Mouse (Mus musculus) hindbrain, embryonic 10.5 days (tissue): ENCODE results near the gene Sgk1. TPM values are rescaled to one million over a fixed set of nuclear protein-coding genes. Genes with fewer than 3 reads are reported as not detected.

Experiments used
- DNase-seq: peaks from one replicate; pipeline ENCODE4 v3.0.0-alpha.2; 2017; ENCODE audit warnings: low spot score
- H3K27ac ChIP-seq: fragments of 300-500 bp; sonication (generic); 2 replicates; pipeline ENCODE4 v1.5.1; 2016; ENCODE audit warnings: mild to moderate bottlenecking, moderate library complexity
- H3K27me3 ChIP-seq: fragments of 300-500 bp; sonication (generic); 2 replicates; pipeline ENCODE4 v1.6.1; 2016; ENCODE audit warnings: mild to moderate bottlenecking; ENCODE audit not compliant: poor library complexity, insufficient read depth, severe bottlenecking
- H3K36me3 ChIP-seq: fragments of 300-500 bp; sonication (generic); 2 replicates; pipeline ENCODE4 v1.6.1; 2016; ENCODE audit warnings: mild to moderate bottlenecking, moderate library complexity
- H3K4me1 ChIP-seq: fragments of 300-500 bp; sonication (generic); replicated peaks from 2 replicates; pipeline ENCODE4 v1.6.1; 2016; ENCODE audit warnings: mild to moderate bottlenecking
- H3K4me3 ChIP-seq: fragments of 300-500 bp; sonication (generic); 2 replicates; pipeline ENCODE4 v1.5.1; 2016; ENCODE audit warnings: mild to moderate bottlenecking, moderate library complexity
- H3K9me3 ChIP-seq: fragments of 300-500 bp; sonication (generic); 2 replicates; pipeline ENCODE4 v1.6.1; 2016; ENCODE audit warnings: mild to moderate bottlenecking, moderate library complexity
- WGBS: fragments of 180-500 bp; shearing (Covaris S2); methylation state at CpG from one replicate; pipeline ENCODE4 v1.1.7; 2016; 5-methylcytosine and 5-hydroxymethylcytosine counted together
- polyA plus RNA-seq: library from polyadenylated mRNA; unstranded; fragments of >200 nt; fragmentation: Nextera tagmentation; extraction: Ambion mirVana; gene quantifications from 2 replicates; pipeline ENCODE4 v1.2.1, GENCODE M21; 2016

Gene Sgk1
- 15.0 and 18.1 TPM in 2 replicates for polyA plus RNA-seq

GRCm38 (mm10) chr10:21882184-21883081 lies at the start of gene Sgk1:
Gene Sgk1, plus strand, starts transcription at chr10:21882184.
- under 1% methylated on average over 36 of the region's 36 CpGs for WGBS
- H3K4me1 ChIP-seq, result peaks cover 39% of the 10 kb centered on the region

DNA sequence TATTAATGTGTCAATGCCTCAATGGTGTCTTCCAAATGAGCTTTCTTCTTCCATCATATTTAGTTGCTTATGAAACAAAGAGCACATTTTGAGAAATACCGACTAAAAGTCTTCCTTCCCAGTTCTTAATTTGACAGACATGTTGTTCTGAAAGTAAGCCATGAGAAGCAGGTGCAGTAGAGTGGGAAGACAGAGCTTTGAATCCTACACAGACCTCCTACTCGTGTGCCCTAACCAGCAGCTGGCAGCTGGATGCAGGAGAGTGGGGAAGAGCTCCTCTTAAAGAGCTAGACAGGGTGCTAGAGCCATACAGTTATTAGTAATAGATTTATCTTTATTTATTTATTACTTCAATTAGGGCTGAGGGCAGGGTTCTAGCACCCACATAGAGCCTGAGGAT lies 49.7 kb upstream of the Sgk1 start:
- no peaks in the 10 kb centered on the region for H3K27me3 ChIP-seq
- no peak for DNase-seq
- 77% methylated on average over 2 of the region's 2 CpGs for WGBS
- no peak overlapping the region for H3K4me3 ChIP-seq
- H3K4me1 ChIP-seq, result peaks cover 17% of the 10 kb centered on the region
- H3K36me3 ChIP-seq, result no peaks in the 10 kb centered on the region
- no peak overlapping the region for H3K27ac ChIP-seq
- H3K9me3 ChIP-seq, result no peaks in the 10 kb centered on the region

More at GRCm38 (mm10) chr10:21882184-21883081, at the start of gene Sgk1:
- Histone ChIP-seq H3K36me3 (no peaks in the 10 kb centered on the region), H3K27ac (peak within 1 kb of the TSS; percentile 79), H3K4me3 (peak within 1 kb of the TSS; percentile 57), H3K9me3 (no peaks in the 10 kb centered on the region), H3K27me3 (peaks cover 34% of the 10 kb centered on the region)
- DNase-seq, result peak; percentile 61

DNA sequence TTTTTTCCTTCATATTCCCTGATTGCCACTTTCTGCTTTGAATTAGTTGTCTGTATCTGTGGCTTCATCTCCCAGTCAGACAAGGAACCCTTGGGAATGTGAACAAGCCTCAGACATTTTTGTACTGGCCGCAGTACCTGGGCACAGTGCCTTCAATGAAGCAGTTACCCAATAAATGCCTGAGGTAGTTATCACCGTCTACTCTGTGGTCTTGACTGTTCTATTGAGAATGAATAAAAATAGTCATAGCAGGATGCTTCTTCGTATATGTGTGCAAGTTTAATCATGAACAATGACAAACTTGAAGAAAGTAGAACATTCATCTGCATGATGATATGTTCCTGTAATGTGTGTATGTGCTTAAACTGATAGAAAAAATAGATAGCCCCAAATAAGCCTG lies 48.2 kb upstream of the Sgk1 start:
- H3K4me3 ChIP-seq, result no peak overlapping the region
- no peaks in the 10 kb centered on the region for H3K36me3 ChIP-seq
- H3K27me3 ChIP-seq, result no peaks in the 10 kb centered on the region
- 86% methylated on average over 3 of the region's 3 CpGs for WGBS
- H3K9me3 ChIP-seq, result no peaks in the 10 kb centered on the region
- H3K4me1 ChIP-seq, result peaks cover 11% of the 10 kb centered on the region
- DNase-seq, result no peak
- H3K27ac ChIP-seq, result no peak overlapping the region

- H3K9me3 ChIP-seq, result no peaks in the 10 kb centered on the region
- DNase-seq, result no peak
- 66% methylated on average over 7 of the region's 7 CpGs for WGBS
- H3K4me3 ChIP-seq, result no peak overlapping the region
- H3K27me3 ChIP-seq, result no peaks in the 10 kb centered on the region
- H3K4me1 ChIP-seq, result no peaks in the 10 kb centered on the region; the same call in 1 of the 2 replicates
- no peak overlapping the region for H3K27ac ChIP-seq
- H3K36me3 ChIP-seq, result no peaks in the 10 kb centered on the region
Observed at GRCm38 (mm10) chr10:21835077-21835476, 46.9 kb upstream of the Sgk1 start.

DNA sequence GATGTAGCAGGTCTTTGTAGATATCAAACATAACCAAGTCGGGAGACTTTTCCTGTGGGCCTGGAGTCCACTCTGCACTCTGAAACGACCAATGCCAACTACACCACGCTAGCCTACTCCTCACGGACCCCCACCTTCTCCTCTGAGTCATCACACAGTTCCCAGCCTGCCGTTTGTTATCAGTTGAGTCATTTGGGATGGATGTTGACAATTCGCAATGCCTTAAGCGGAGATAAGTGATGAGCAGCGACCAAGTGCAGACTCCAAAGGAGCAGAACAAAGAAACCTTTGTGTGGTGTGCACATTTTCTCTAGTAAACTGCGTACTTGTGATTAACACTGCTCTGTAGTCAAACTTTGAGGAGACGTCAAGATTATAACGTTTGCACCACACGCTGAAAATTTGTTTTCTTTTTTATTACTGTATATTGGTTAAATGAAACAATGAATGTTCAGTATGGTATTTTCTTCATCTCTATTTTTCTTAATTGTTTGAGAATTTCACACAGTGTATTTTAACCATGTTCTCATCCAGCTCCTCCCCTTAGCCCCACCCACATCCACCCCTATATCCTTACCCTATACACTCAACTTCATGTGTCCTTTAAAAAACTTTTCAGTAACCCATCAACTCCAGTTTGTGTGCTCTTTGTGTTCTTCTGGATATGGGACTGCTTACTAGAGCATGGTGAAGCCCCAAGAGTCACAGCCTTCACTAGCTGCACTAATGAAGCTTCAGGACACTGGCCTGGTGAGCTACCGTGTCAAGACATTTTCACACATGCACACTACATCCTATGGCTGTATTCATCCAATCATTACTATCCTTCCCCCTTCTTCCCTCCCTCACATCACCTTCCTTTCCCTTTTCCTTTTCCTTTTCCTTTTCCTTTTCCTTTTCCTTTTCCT lies 42.5 kb upstream of the Sgk1 start:
- H3K4me1 ChIP-seq, result peaks cover 7% of the 10 kb centered on the region; the same call in 1 of the 2 replicates
- no peak overlapping the region for H3K4me3 ChIP-seq
- no peak overlapping the region for H3K27ac ChIP-seq
- WGBS, result 77% methylated on average over 13 of the region's 13 CpGs
- no peak for DNase-seq
- H3K9me3 ChIP-seq, result no peaks in the 10 kb centered on the region
- H3K27me3 ChIP-seq, result no peaks in the 10 kb centered on the region
- H3K36me3 ChIP-seq, result no peaks in the 10 kb centered on the region

- 85% methylated on average over 6 of the region's 6 CpGs for whole genome bisulfite sequencing
- no peak overlapping the region for H3K27ac ChIP-seq
- no peaks in the 10 kb centered on the region for H3K27me3 ChIP-seq
- H3K4me3 ChIP-seq, result no peak overlapping the region
- no peaks in the 10 kb centered on the region for H3K36me3 ChIP-seq
- peaks cover 11% of the 10 kb centered on the region; the same call in 1 of the 2 replicates for H3K4me1 ChIP-seq
- no peak for DNase-seq
- no peaks in the 10 kb centered on the region for H3K9me3 ChIP-seq
Observed at GRCm38 (mm10) chr10:21843326-21843725, 38.7 kb upstream of the Sgk1 start.

DNA sequence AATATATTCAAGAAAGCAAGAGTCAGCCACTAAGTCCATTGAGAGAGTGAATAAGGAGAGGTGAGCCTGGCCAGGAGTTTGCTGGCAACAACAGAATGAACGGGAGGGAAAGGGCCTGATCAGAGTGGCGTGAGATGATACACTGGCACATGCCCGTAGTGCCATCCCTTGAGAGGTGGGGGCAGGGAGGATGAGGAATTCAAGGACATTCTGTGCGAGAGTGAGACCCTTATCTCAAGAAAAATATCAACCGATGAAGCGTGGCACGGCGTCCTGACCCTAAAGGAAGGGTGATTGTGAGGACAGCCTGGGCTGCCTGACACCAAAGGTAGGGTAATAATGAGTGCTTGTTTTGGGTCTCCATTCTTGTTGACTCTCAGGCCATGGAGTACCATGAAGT lies 38.1 kb upstream of the Sgk1 start:
- H3K27ac ChIP-seq, result no peak overlapping the region
- no peaks in the 10 kb centered on the region for H3K36me3 ChIP-seq
- no peak for DNase-seq
- WGBS, result 85% methylated on average over 8 of the region's 8 CpGs
- peaks cover 11% of the 10 kb centered on the region; the same call in 1 of the 2 replicates for H3K4me1 ChIP-seq
- H3K9me3 ChIP-seq, result no peaks in the 10 kb centered on the region
- H3K4me3 ChIP-seq, result no peak overlapping the region
- no peaks in the 10 kb centered on the region for H3K27me3 ChIP-seq

DNA sequence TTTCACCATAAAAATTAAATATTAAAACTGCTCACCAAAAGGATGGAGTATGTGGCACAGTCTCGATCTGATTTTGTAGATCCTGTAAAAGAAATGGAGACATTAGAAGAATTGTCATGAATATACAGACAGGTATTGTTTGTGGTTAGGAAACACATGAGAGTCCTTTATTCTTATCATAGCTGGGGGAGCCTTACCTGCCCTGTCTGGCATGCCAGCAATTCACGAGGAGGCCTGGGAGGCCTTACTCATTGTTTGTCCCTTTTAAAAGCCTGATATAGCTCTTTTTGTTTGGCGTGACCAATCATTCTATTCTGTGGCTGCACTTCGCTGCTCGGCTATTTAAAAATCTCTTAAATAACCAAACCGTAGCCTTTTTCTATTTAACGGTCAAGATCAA lies 37.6 kb upstream of the Sgk1 start:
- H3K27me3 ChIP-seq, result no peaks in the 10 kb centered on the region
- DNase-seq, result no peak
- H3K9me3 ChIP-seq, result no peaks in the 10 kb centered on the region
- no peak overlapping the region for H3K4me3 ChIP-seq
- peaks cover 11% of the 10 kb centered on the region; the same call in 1 of the 2 replicates for H3K4me1 ChIP-seq
- H3K36me3 ChIP-seq, result no peaks in the 10 kb centered on the region
- H3K27ac ChIP-seq, result no peak overlapping the region
- 49% methylated on average over 7 of the region's 7 CpGs for WGBS

- 80% methylated on average over 10 of the region's 10 CpGs for WGBS
Observed at GRCm38 (mm10) chr10:21845601-21846282, 36.2 kb upstream of the Sgk1 start.

GRCm38 (mm10) chr10:21846366-21846765 lies 35.6 kb upstream of the Sgk1 start:
- Histone ChIP-seq H3K27ac (no peak overlapping the region), H3K9me3 (no peaks in the 10 kb centered on the region), H3K27me3 (no peaks in the 10 kb centered on the region), H3K4me3 (no peak overlapping the region), H3K4me1 (peaks cover 11% of the 10 kb centered on the region; the same call in 1 of the 2 replicates), H3K36me3 (no peaks in the 10 kb centered on the region)
- WGBS, result 94% methylated on average over 9 of the region's 9 CpGs
- no peak for DNase-seq

More at GRCm38 (mm10) chr10:21845601-21846282, 36.2 kb upstream of the Sgk1 start:
- no peak overlapping the region for H3K27ac ChIP-seq
- H3K27me3 ChIP-seq, result no peaks in the 10 kb centered on the region
- no peak overlapping the region for H3K4me3 ChIP-seq
- DNase-seq, result no peak
- H3K36me3 ChIP-seq, result no peaks in the 10 kb centered on the region
- H3K9me3 ChIP-seq, result no peaks in the 10 kb centered on the region
- H3K4me1 ChIP-seq, result peaks cover 11% of the 10 kb centered on the region; the same call in 1 of the 2 replicates

DNA sequence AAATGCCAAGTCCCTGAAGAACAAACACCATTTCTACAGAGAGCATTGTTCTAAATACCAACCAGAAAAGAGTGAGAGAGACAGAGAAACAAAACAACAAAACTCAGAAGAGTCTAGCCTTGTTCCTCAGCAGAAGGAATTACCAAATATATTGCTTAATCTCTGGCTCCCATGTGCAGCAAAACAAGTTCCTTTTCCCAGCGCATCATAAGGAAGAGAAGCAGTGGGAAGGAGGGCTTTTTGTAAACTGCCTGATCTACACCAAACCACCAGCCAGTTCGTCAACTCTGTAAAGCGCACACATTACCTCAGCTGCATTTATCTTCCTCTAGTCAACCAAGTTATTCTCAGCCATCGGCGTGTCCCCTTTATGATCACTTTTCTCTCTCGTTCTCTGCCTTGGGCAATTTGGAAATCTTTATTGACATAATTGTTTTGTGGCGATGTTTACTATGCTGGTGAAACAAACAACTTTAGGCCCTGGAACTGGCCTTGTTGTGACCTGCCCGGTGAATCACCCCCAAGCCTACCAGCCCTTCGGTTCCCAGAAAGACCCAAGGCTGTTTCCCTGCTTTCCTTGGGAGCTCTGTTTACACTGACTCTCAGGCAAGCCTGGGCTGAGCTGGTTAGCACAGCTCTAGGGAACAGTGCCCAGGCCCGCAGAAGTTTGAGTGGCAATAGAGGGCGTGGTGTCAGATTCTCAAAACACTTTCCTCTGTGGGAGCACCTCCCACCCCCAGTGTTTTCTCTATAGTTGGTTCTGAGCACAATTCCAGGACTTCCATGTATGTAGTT lies 34.8 kb upstream of the Sgk1 start:
- DNase-seq, result no peak
- no peak overlapping the region for H3K4me3 ChIP-seq
- no peaks in the 10 kb centered on the region for H3K27me3 ChIP-seq
- H3K36me3 ChIP-seq, result no peaks in the 10 kb centered on the region
- WGBS, result 90% methylated on average over 11 of the region's 11 CpGs
- no peaks in the 10 kb centered on the region for H3K9me3 ChIP-seq
- H3K4me1 ChIP-seq, result peaks cover 11% of the 10 kb centered on the region; the same call in 1 of the 2 replicates
- H3K27ac ChIP-seq, result no peak overlapping the region
